Mouse (Mus musculus) liver, embryonic 13.5 days (tissue): Measurements from ENCODE around the gene Mob3b. TPM values are rescaled to one million over a fixed set of nuclear protein-coding genes. Genes with fewer than 3 reads are reported as not detected.

Experiments
- ATAC-seq: fragments of 200-750 bp; cut with Nextera tagmentation; 2 replicates; pipeline ENCODE4 v1.8.0; 2017; ENCODE audit warnings: low read depth, mild to moderate bottlenecking, moderate number of reproducible peaks, moderate library complexity
- DNase-seq: peaks from one replicate; pipeline ENCODE4 v3.0.0; 2022
- H3K27ac ChIP-seq: fragments of 300-500 bp; sonication (generic); 2 replicates; pipeline ENCODE4 v1.5.1; 2015; ENCODE audit warnings: moderate library complexity, mild to moderate bottlenecking, inconsistent platforms
- H3K27me3 ChIP-seq: fragments of 300-500 bp; sonication (generic); 2 replicates; pipeline ENCODE4 v1.6.1; 2015; ENCODE audit warnings: mild to moderate bottlenecking, inconsistent platforms
- H3K36me3 ChIP-seq: fragments of 300-500 bp; sonication (generic); 2 replicates; pipeline ENCODE4 v1.6.1; 2015; ENCODE audit warnings: mild to moderate bottlenecking, inconsistent platforms
- H3K4me1 ChIP-seq: fragments of 300-500 bp; sonication (generic); replicated peaks from 2 replicates; pipeline ENCODE4 v1.6.1; 2015; ENCODE audit warnings: inconsistent platforms
- H3K4me2 ChIP-seq: fragments of 300-500 bp; sonication (generic); 2 replicates; pipeline ENCODE4 v1.6.1; 2015; ENCODE audit warnings: inconsistent platforms, mild to moderate bottlenecking, moderate library complexity
- H3K4me3 ChIP-seq: fragments of 300-500 bp; sonication (generic); replicated peaks from 2 replicates; pipeline ENCODE4 v1.5.1; 2015; ENCODE audit warnings: mild to moderate bottlenecking, inconsistent platforms
- H3K9ac ChIP-seq: fragments of 300-500 bp; sonication (generic); 2 replicates; pipeline ENCODE4 v1.6.1; 2015; ENCODE audit warnings: mild to moderate bottlenecking, inconsistent platforms
- H3K9me3 ChIP-seq: fragments of 300-500 bp; sonication (generic); replicated peaks from 2 replicates; pipeline ENCODE4 v1.6.1; 2016; ENCODE audit warnings: inconsistent platforms
- WGBS: fragments of 180-500 bp; shearing (Covaris S2); methylation state at CpG from one replicate; pipeline ENCODE4 v1.1.7; 2015; ENCODE audit not compliant: insufficient replicate concordance; 5-methylcytosine and 5-hydroxymethylcytosine counted together
- polyA plus RNA-seq: library from polyadenylated mRNA; unstranded; fragments of >200 nt; fragmentation: Nextera tagmentation; extraction: Ambion mirVana; gene quantifications from 2 replicates; pipeline ENCODE4 v1.2.1, GENCODE M21; 2015

Gene Mob3b
- polyA plus RNA-seq, 1 experiment from 2014 or later = 4.2 TPM

DNA sequence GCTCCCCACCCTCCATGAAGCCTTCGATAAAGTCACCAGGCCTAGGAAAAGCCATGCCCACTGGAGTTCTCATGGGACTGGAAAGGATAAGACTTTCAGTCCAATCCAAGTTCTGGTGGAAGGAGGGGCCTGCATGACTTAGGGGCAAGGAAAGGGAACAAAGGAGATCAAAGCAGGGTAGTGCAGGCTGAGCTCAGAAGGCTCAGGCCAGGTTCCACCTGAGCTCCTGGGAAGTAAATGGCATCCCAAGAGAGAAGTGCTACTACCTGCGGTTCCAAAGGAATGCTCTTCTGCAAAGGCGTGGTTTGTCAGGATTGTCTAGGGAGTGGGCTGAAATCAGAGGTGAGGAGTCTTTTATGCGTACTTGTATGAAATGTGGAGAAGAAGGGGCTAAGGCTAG is 44.8 kb downstream of the Mob3b start:
- no peak for ATAC-seq

DNA sequence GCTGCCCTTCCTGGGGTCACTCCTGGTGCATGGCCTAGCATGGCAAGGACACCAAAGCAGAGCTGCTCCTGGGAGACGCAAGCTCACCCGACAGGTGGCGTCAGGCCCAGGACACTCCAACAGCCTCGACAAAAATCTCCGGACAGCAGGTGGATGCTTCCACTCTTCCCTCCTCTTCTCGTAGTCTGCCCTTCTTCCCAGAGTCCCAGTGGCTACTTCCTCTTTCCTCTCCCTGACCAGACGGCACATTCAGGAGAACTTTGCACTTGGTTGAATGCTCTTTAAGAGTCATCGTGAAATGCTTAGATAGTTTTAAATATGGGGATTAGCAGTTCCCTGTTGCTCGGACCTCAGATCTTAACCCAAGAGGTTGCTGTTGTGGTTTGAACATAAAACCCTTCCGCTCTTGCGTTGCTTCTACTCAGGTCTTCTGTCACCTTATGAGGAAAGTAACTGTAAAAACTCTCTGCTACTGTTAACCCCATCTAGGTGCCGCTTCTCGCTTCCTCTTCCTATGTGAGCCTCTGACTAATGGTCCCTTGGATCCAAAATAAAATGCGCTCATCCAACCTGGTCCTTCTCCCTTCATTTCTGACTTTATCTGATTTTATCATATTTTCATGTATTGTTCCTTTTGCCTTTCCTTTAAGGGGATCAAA is 52.0 kb downstream of the Mob3b start:
- ATAC-seq (no peak), DNase-seq (no peak)
- Histone ChIP-seq H3K36me3 (no peaks in the 10 kb centered on the region), H3K27me3 (no peaks in the 10 kb centered on the region), H3K4me2 (no peak overlapping the region), H3K9ac (no peak overlapping the region), H3K27ac (no peak overlapping the region), H3K9me3 (no peaks in the 10 kb centered on the region), H3K4me3 (no peak overlapping the region), H3K4me1 (peaks cover 4% of the 10 kb centered on the region)
- 61% methylated on average over 14 of the region's 14 CpGs for WGBS

More for the DNA sequence above, 44.8 kb downstream of the Mob3b start:
- H3K4me3 ChIP-seq = no peak overlapping the region
- no peak overlapping the region for H3K4me2 ChIP-seq
- no peaks in the 10 kb centered on the region for H3K36me3 ChIP-seq
- H3K27me3 ChIP-seq = no peaks in the 10 kb centered on the region
- no peak overlapping the region for H3K9ac ChIP-seq
- 73% methylated on average over 4 of the region's 4 CpGs for WGBS
- H3K9me3 ChIP-seq = no peaks in the 10 kb centered on the region
- no peak overlapping the region for H3K27ac ChIP-seq
- no peak for DNase-seq
- peaks cover 3% of the 10 kb centered on the region; the same call in 1 of the 2 replicates for H3K4me1 ChIP-seq

DNA sequence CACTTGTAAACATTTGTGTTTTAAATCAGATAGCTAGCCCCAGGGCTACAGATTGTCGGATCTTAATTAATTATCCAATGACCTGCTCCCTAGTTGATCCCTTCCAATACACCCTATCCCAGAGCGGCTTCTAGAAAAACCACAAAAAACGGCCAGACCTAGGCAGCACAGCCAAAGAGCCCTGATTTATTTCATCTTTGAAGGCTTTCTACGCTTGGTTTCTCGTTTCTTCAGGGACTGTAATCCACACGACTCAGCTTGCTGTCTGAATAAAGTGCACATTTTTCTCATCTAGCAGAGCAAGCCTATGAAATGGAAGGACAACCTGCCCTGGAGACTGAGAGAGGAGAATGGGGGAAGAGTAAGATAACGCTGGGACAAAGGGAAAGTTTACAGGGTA is 56.1 kb downstream of the Mob3b start:
- H3K27ac ChIP-seq = no peak overlapping the region
- H3K9ac ChIP-seq = no peak overlapping the region
- no peak overlapping the region for H3K4me2 ChIP-seq
- 61% methylated on average over 7 of the region's 7 CpGs for WGBS
- peaks cover 37% of the 10 kb centered on the region for H3K4me1 ChIP-seq
- H3K9me3 ChIP-seq = no peaks in the 10 kb centered on the region
- no peak for ATAC-seq
- H3K27me3 ChIP-seq = no peaks in the 10 kb centered on the region
- no peak for DNase-seq
- no peaks in the 10 kb centered on the region for H3K36me3 ChIP-seq
- H3K4me3 ChIP-seq = no peak overlapping the region

DNA sequence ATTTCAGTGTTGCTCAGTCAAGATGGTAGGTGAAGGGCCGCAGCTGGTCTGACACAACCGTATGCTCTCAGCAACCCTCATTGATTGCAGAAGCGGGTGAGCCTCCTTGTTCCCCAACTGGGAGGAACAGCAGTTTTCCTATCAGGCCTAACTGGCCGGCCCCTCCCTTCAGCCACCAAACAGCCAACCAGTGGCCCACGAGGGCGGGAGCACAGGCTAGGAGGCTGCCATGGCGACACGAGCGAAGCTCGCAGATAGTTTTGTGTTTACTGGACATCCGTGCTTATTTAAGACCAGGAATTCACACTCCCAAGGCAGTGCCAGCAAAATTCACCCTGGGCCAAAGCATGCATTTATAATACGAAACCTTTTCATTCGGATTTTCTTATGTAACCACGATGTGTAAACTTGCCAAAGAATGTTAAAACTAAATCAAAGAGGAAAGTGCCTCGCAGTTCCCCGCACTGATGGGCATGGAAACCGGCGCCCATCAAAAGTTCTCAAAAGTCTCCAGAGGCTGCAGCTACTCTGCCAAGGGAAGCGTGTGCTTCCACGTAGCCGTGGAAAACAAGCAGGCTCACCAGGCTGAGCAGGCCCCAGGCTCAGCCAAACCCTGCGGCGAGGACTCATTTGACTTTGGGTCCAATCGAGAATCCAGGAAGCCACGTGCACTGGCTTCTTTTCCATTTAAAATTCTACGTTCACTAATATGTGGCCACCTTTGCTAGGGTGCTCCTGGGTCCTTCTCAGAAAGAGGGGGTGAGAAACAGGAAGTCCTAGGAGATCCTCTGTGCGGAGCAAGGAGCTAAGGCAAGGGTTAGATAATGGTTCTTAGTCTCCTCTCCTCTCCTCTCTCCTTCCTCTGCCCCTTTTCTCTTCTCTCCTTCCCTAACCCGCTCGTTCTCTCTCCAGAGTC is 57.2 kb downstream of the Mob3b start:
- ATAC-seq (peak; percentile 82), DNase-seq (peak; percentile 70)
- no peak overlapping the region for H3K27ac ChIP-seq
- H3K9ac ChIP-seq = peak overlapping the region; percentile 47; the same call in 1 of the 2 replicates
- peak overlapping the region; percentile 42 for H3K4me3 ChIP-seq
- H3K4me2 ChIP-seq = peak overlapping the region; percentile 68
- no peaks in the 10 kb centered on the region for H3K27me3 ChIP-seq
- no peaks in the 10 kb centered on the region for H3K9me3 ChIP-seq
- H3K36me3 ChIP-seq = no peaks in the 10 kb centered on the region
- WGBS = 9% methylated on average over 29 of the region's 29 CpGs
- peaks cover 39% of the 10 kb centered on the region for H3K4me1 ChIP-seq

DNA sequence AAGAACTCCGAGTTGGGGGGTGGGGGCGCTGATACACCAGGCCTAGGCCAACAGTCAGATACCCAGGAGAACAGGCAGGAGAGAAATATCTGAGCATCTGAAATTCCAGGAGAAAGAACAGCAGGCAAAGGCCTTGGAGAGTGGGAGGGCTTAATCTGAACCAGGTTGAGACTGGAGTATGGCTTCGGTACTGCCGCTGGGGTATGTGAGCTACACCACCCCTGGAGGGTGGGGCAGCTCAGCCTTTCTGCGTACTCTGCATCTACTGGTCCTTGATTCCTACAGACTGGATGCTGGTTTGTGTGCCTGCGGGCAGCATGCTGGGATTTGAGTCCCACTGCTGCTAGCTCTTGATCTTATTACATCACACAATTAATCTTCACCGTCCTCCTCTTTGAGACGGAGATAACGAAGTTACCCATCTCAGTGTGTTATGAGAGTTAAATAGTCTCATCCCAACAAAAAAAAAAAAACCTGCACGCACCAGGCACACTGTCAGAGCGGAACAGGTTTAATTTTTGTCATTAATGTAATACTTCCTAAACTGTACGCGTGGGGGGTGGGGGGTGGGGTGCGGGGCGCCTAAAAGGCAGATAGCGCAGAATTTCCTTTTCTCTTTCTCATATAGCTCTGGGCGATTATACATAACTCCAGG is 57.9 kb downstream of the Mob3b start:
- Histone ChIP-seq H3K9me3 (no peaks in the 10 kb centered on the region), H3K27me3 (no peaks in the 10 kb centered on the region), H3K4me3 (peak overlapping the region; percentile 42), H3K9ac (peak overlapping the region; percentile 45; the same call in 1 of the 2 replicates), H3K36me3 (no peaks in the 10 kb centered on the region), H3K27ac (no peak overlapping the region), H3K4me2 (peak overlapping the region; percentile 68), H3K4me1 (peaks cover 42% of the 10 kb centered on the region)
- DNase-seq = no peak
- WGBS = 32% methylated on average over 17 of the region's 17 CpGs
- peak; percentile 9; the same call in 1 of the 2 replicates for ATAC-seq

DNA sequence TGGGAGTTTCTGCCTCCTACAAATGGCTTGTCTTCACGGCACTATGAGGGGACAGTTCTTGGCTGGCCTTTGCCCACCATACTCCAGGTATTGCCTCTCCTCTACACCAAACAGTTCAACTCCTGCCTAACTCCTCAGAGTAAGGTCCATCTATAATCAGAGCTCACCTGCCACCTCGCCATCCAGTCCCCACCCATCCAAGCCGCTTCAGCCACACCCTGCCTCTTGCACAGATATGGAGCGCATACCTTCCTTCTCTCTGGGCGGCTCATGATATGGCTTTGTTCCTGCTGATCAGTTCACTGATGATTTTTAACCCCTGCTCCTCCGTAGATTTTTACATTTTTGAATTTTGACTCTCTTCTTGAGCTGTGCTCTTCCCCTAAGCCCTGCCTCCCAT is 58.7 kb downstream of the Mob3b start:
- H3K4me1 ChIP-seq = peaks cover 42% of the 10 kb centered on the region
- WGBS = 33% methylated on average over 6 of the region's 6 CpGs
- ATAC-seq (no peak), DNase-seq (no peak)
- no peaks in the 10 kb centered on the region for H3K36me3 ChIP-seq
- no peaks in the 10 kb centered on the region for H3K9me3 ChIP-seq
- no peaks in the 10 kb centered on the region for H3K27me3 ChIP-seq
- no peak overlapping the region for H3K27ac ChIP-seq
- H3K4me3 ChIP-seq = no peak overlapping the region
- no peak overlapping the region for H3K9ac ChIP-seq
- peak overlapping the region; percentile 68; the same call in 1 of the 2 replicates for H3K4me2 ChIP-seq

DNA sequence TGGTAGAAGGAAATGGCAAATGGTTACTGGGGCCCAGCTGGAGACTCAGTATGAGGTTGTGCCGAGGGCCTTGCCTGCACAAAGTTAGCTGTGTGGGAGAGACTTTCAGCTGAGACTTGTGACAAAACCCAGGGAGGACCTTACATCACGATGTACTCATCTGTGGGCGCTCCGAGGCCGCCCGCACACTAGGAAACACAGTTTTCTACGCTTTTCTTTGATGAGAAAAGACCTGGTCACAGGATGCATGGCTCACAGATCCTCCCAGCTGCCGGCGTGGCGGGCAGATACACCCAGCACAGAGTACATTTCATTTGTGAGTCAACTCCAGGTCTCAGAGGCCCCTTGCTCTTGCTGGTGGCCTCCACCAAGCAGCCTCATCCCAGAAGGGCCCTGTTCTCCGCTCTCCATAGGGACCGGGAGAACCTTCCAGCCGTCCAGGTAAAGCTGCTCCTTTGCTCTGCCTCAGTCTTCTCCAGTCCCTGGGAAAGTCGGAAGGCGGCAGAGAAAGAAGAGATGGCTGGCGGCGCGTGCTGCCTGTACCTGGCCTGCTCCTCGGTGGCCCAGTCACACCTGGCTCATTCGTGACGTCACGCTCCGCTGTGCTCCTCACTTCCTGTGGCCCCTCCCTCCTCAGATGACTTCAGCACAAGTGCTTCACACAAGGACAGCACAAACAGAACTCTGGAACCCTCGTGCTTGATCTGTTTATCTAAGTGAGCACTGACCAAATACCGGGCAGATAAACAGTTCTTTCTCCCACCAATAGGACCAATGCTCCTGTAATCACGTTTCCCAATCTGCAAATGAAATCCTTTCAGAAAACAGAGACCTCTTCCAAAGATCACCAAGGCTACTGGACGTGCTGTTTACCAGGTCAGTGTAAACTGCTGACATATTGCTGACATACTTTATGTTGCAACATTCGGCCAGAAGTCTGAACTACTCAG is 60.8 kb downstream of the Mob3b start:
- H3K9ac ChIP-seq = no peak overlapping the region
- 59% methylated on average over 28 of the region's 28 CpGs for WGBS

DNA sequence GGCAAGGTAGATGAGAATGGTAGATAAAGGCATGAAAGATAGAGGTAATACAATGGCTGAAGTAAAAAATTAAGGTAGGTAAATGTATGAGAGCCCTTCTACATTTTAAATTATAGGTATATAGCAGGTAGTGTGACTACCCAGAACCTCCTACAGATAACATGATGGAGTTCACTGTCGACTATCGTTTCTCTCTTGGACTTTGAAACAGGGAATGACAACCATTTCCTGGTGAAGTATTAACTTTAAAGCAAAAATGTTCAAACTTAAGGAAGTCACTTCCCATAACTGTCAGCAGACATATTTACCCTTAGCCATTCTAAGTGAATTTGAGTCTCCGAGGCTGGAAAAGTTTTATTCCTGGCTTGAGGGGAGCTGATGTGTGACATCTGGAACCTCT is 64.8 kb downstream of the Mob3b start:
- no peak overlapping the region for H3K4me3 ChIP-seq
- H3K27ac ChIP-seq = peak overlapping the region; percentile 47; the same call in 1 of the 2 replicates
- no peaks in the 10 kb centered on the region for H3K36me3 ChIP-seq
- H3K4me1 ChIP-seq = peaks cover 24% of the 10 kb centered on the region
- no peaks in the 10 kb centered on the region for H3K27me3 ChIP-seq
- DNase-seq = no peak
- ATAC-seq = no peak
- no peaks in the 10 kb centered on the region for H3K9me3 ChIP-seq
- H3K4me2 ChIP-seq = no peak overlapping the region
- H3K9ac ChIP-seq = no peak overlapping the region
- 65% methylated on average over 3 of the region's 3 CpGs for WGBS

More for the DNA sequence above, 60.8 kb downstream of the Mob3b start:
- no peak overlapping the region for H3K4me2 ChIP-seq
- no peaks in the 10 kb centered on the region for H3K36me3 ChIP-seq
- no peaks in the 10 kb centered on the region for H3K9me3 ChIP-seq
- no peaks in the 10 kb centered on the region for H3K27me3 ChIP-seq
- H3K4me1 ChIP-seq = peaks cover 45% of the 10 kb centered on the region
- DNase-seq = no peak
- peak overlapping the region; percentile 80 for H3K27ac ChIP-seq
- H3K4me3 ChIP-seq = no peak overlapping the region
- peak; percentile 71 for ATAC-seq

DNA sequence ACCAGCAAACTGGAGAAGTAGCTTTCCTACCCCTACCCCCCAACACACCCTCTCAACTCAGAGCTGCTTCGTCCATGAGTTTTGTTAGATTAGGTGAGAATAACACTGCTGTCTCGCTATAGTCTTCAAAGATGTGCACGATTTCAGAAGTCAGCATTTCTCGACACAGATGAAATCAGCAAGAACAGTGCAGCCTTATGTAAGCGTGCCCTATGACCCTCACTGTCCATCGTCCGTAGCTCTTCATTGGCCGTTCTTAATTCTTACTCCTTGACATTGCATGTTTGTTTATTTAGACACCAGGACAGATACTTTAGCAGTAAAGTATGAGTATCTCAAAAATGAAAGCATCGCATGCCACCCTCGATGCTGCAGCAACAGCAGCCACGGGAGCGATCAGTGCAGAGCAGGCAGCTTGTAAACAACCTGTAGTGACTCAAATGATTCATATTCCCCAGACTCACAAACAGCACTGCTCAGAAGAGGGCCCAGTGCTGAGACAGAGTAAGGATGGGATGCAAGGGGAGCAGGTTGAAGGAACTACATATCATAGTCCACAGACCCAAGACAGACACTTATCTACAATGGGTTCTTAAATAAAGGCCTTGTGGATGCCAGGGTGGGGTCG is 66.0 kb downstream of the Mob3b start:
- Histone ChIP-seq H3K9me3 (no peaks in the 10 kb centered on the region), H3K9ac (no peak overlapping the region), H3K27me3 (no peaks in the 10 kb centered on the region), H3K4me2 (no peak overlapping the region), H3K4me1 (peaks cover 14% of the 10 kb centered on the region), H3K36me3 (no peaks in the 10 kb centered on the region), H3K27ac (no peak overlapping the region), H3K4me3 (no peak overlapping the region)
- ATAC-seq = no peak
- no peak for DNase-seq
- 71% methylated on average over 13 of the region's 13 CpGs for WGBS
